Mouse (Mus musculus): ENCODE data around the gene Saysd1. TPM values are rescaled to one million over a fixed set of nuclear protein-coding genes. Genes with fewer than 3 reads are reported as not detected.

Gene Saysd1
- polyA plus RNA-seq, 1 experiment from 2014 or later: 4.8 TPM

GRCm38 (mm10) chr14:20094942-20095341 lies 43.4 kb downstream of the Saysd1 start:
- Histone ChIP-seq H3K4me2 (no peak overlapping the region), H3K36me3 (no peaks in the 10 kb centered on the region), H3K27ac (no peak overlapping the region), H3K4me3 (no peak overlapping the region), H3K27me3 (replicated peaks) (0 out of 2 replicates have a peak, but pooled peaks cover 5% of the 10 kb centered on the region), H3K9ac (no peak overlapping the region), H3K9me3 (replicated peaks) (no peaks in the 10 kb centered on the region), H3K4me1 (no peaks in the 10 kb centered on the region)
- no peak for ATAC-seq
- 22% methylated on average over 5 of the region's 5 CpGs for WGBS (ENCODE audit: insufficient replicate concordance)

- Histone ChIP-seq H3K27ac (no peak overlapping the region), H3K4me1 (no peaks in the 10 kb centered on the region), H3K9me3 (replicated peaks) (no peaks in the 10 kb centered on the region), H3K4me2 (no peak overlapping the region), H3K36me3 (no peaks in the 10 kb centered on the region), H3K27me3 (replicated peaks) (0 out of 2 replicates have a peak, but pooled peaks cover 5% of the 10 kb centered on the region), H3K4me3 (no peak overlapping the region), H3K9ac (no peak overlapping the region)
- 18% methylated on average over 7 of the region's 7 CpGs for WGBS (ENCODE audit: insufficient replicate concordance)
- ATAC-seq: no peak
Observed at GRCm38 (mm10) chr14:20093493-20093892, 44.8 kb downstream of the Saysd1 start.

GRCm38 (mm10) chr14:20084335-20084734 lies 54.0 kb downstream of the Saysd1 start:
- H3K9ac ChIP-seq: no peak overlapping the region
- no peaks in the 10 kb centered on the region for H3K27me3 ChIP-seq (replicated peaks)
- no peaks in the 10 kb centered on the region for H3K36me3 ChIP-seq
- ATAC-seq: no peak
- H3K4me2 ChIP-seq: no peak overlapping the region
- H3K4me1 ChIP-seq: peaks cover 41% of the 10 kb centered on the region
- H3K9me3 ChIP-seq (replicated peaks): no peaks in the 10 kb centered on the region
- no peak overlapping the region for H3K4me3 ChIP-seq
- no peak overlapping the region for H3K27ac ChIP-seq

DNA sequence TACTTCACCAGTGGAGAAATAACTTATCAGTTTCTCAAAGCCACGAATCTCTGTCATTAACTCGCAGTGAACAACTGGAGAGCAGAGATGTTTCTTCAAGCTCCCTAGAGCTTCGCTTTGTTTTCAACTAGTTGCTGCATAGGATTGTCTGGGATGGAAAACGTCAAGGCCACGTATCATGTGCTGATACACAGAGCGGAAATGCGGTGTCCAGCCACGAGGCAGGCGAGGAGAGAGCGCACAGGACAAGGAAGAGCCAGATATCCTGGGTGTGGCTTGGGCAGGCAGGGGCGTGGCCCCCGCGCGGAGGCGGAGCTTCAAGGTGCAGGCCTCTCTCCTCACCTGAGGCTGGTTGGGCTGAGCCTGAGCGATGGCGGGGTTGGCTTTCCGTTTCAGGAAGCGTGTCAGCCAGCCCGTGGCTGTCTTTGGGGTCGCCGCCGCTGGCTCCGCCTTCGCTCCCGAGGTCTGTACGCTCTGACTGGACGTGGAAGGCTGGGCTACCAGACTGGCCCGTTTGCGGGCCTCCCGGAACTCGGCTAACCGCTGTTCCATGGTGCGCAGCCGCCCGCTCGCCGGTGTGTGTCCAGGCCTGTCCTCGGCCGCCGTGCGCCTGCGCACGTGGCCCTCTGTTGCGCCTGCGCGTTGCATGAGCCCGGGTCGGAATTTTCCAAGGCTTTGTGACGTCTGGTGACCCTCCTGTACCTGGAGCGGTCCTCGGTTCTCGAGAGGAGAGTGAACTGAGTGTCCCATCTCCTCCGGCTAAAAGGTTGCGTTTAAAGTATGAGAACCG lies 55.6 kb downstream of the Saysd1 start:
- Histone ChIP-seq H3K4me3 (peak overlapping the region; percentile 63), H3K9ac (peak overlapping the region; percentile 64), H3K27ac (peak overlapping the region; percentile 85), H3K4me1 (peaks cover 41% of the 10 kb centered on the region), H3K27me3 (replicated peaks) (no peaks in the 10 kb centered on the region), H3K4me2 (peak overlapping the region; percentile 79), H3K36me3 (no peaks in the 10 kb centered on the region), H3K9me3 (replicated peaks) (no peaks in the 10 kb centered on the region)
- peak; percentile 97 for ATAC-seq
- WGBS (ENCODE audit: insufficient replicate concordance): 2% methylated on average over 56 of the region's 56 CpGs

DNA sequence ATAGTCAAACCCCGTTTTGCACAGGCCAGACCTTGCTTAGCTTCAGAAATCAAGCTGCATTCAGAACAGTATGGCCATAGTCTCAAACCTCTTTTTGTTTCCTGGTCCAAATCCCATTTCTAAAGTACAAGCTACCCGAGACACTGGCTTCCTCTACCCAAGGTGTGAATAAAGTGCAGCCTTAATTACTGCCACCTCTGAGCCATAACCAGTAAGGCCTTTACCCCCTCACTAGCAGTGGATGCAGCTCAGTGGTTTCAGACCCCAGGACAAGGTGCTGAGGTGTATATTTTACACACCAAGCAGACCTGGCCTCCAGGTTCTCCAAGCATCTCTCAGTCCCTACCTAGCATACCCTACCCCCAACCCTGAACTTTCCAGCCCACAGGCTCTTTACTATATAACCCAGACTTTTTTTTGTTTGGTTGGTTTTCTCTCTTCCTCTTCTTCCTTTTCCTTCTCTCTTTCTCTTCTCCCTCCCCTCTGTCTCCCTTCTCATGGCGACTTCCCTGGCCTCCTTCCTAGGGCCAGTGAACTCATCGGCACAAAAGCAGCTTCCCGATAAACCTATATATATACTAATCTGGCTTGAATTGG lies 56.3 kb downstream of the Saysd1 start:
- Histone ChIP-seq H3K4me3 (peak overlapping the region; percentile 63), H3K27ac (peak overlapping the region; percentile 85), H3K4me2 (peak overlapping the region; percentile 79), H3K36me3 (no peaks in the 10 kb centered on the region), H3K9me3 (replicated peaks) (no peaks in the 10 kb centered on the region), H3K4me1 (peaks cover 45% of the 10 kb centered on the region), H3K27me3 (replicated peaks) (no peaks in the 10 kb centered on the region), H3K9ac (peak overlapping the region; percentile 64)
- ATAC-seq: no peak
- whole genome bisulfite sequencing (ENCODE audit: insufficient replicate concordance): 49% methylated on average over 5 of the region's 5 CpGs

- H3K9ac ChIP-seq: no peak overlapping the region
- no peaks in the 10 kb centered on the region for H3K9me3 ChIP-seq (replicated peaks)
- H3K36me3 ChIP-seq: no peaks in the 10 kb centered on the region
- WGBS (ENCODE audit: insufficient replicate concordance): 59% methylated on average over 1 of the region's 1 CpGs
- no peak overlapping the region for H3K4me2 ChIP-seq
- no peak overlapping the region for H3K4me3 ChIP-seq
- H3K27me3 ChIP-seq (replicated peaks): no peaks in the 10 kb centered on the region
- no peak for ATAC-seq
- peaks cover 45% of the 10 kb centered on the region for H3K4me1 ChIP-seq
- peak overlapping the region; percentile 57 for H3K27ac ChIP-seq
Observed at GRCm38 (mm10) chr14:20081084-20081483, 57.2 kb downstream of the Saysd1 start.

- Histone ChIP-seq H3K36me3 (no peaks in the 10 kb centered on the region), H3K9me3 (replicated peaks) (no peaks in the 10 kb centered on the region), H3K27me3 (replicated peaks) (no peaks in the 10 kb centered on the region), H3K9ac (no peak overlapping the region), H3K4me3 (no peak overlapping the region), H3K4me1 (peaks cover 31% of the 10 kb centered on the region), H3K4me2 (no peak overlapping the region), H3K27ac (no peak overlapping the region)
- no peak for ATAC-seq
- WGBS (ENCODE audit: insufficient replicate concordance): 66% methylated on average over 6 of the region's 6 CpGs
Observed at GRCm38 (mm10) chr14:20077181-20077580, 61.2 kb downstream of the Saysd1 start.

DNA sequence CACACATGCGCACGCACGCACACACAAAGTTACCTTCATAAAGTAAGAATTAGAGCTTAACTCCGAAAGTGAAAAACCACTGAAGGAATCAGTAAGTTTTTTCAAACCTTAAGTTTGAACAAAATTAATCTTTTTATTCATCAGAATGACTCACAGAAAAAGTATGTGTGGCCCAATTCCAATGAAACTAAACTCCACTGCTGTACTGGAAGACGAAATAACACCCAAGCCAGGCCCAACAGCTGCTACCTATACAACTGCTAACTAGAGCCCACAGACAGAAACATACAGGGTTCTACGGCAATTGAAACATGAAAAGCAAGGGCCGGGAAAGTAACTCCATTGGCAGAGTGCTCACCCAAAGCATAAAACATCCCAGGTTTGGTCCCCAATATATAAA lies 62.8 kb downstream of the Saysd1 start:
- Histone ChIP-seq H3K36me3 (no peaks in the 10 kb centered on the region), H3K9ac (no peak overlapping the region), H3K27ac (no peak overlapping the region), H3K4me2 (no peak overlapping the region), H3K4me3 (no peak overlapping the region), H3K27me3 (replicated peaks) (no peaks in the 10 kb centered on the region), H3K4me1 (peaks cover 16% of the 10 kb centered on the region), H3K9me3 (replicated peaks) (no peaks in the 10 kb centered on the region)
- WGBS (ENCODE audit: insufficient replicate concordance): 83% methylated on average over 7 of the region's 7 CpGs
- ATAC-seq: no peak

DNA sequence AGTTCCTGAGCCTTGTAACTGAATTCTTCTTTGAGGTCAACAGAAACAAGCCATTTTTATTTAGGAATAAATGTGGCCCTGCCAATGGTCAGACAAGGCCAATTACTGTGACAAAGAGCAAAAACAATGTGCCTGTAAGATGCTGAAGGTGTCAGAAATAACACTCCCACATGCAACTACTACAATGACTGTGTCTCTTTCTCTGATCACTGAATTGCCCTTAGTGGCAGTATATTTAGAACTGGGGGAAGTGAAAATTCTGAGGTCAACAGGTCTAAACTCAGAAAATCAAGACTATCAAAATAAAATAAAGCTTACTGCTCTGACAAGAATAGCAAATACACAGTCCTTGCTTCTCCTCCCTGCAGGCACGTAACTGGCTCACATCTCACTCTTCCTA lies 63.6 kb downstream of the Saysd1 start:
- 75% methylated on average over 1 of the region's 1 CpGs for WGBS (ENCODE audit: insufficient replicate concordance)
- no peak overlapping the region for H3K4me3 ChIP-seq
- H3K9ac ChIP-seq: no peak overlapping the region
- ATAC-seq: no peak
- no peak overlapping the region for H3K4me2 ChIP-seq
- H3K9me3 ChIP-seq (replicated peaks): no peaks in the 10 kb centered on the region
- no peaks in the 10 kb centered on the region for H3K27me3 ChIP-seq (replicated peaks)
- H3K4me1 ChIP-seq: peaks cover 8% of the 10 kb centered on the region
- no peaks in the 10 kb centered on the region for H3K36me3 ChIP-seq
- no peak overlapping the region for H3K27ac ChIP-seq

GRCm38 (mm10) chr14:20070629-20071028 lies 67.7 kb downstream of the Saysd1 start:
- Histone ChIP-seq H3K36me3 (no peaks in the 10 kb centered on the region), H3K9me3 (replicated peaks) (no peaks in the 10 kb centered on the region), H3K27ac (no peak overlapping the region), H3K4me3 (no peak overlapping the region), H3K4me1 (no peaks in the 10 kb centered on the region), H3K27me3 (replicated peaks) (no peaks in the 10 kb centered on the region), H3K4me2 (no peak overlapping the region), H3K9ac (no peak overlapping the region)
- no peak for ATAC-seq

GRCm38 (mm10) chr14:20068365-20068764 lies 70.0 kb downstream of the Saysd1 start:
- H3K4me1 ChIP-seq: no peaks in the 10 kb centered on the region
- H3K27me3 ChIP-seq (replicated peaks): no peaks in the 10 kb centered on the region
- no peak overlapping the region for H3K4me2 ChIP-seq
- H3K9me3 ChIP-seq (replicated peaks): no peaks in the 10 kb centered on the region
- 71% methylated on average over 2 of the region's 2 CpGs for WGBS (ENCODE audit: insufficient replicate concordance)
- ATAC-seq: no peak
- no peak overlapping the region for H3K4me3 ChIP-seq
- no peak overlapping the region for H3K27ac ChIP-seq
- no peak overlapping the region for H3K9ac ChIP-seq
- H3K36me3 ChIP-seq: no peaks in the 10 kb centered on the region

- ATAC-seq: no peak
- H3K27me3 ChIP-seq (replicated peaks): no peaks in the 10 kb centered on the region
- H3K9me3 ChIP-seq (replicated peaks): no peaks in the 10 kb centered on the region
- 34% methylated on average over 18 of the region's 18 CpGs for WGBS (ENCODE audit: insufficient replicate concordance)
- H3K4me3 ChIP-seq: no peak overlapping the region
- H3K4me1 ChIP-seq: no peaks in the 10 kb centered on the region
- no peak overlapping the region for H3K4me2 ChIP-seq
- H3K27ac ChIP-seq: no peak overlapping the region
- H3K9ac ChIP-seq: no peak overlapping the region
- no peaks in the 10 kb centered on the region for H3K36me3 ChIP-seq
Observed at GRCm38 (mm10) chr14:20067293-20068074, 70.8 kb downstream of the Saysd1 start.
